Mouse (Mus musculus): ENCODE measurements around the gene Ushbp1. TPM values are rescaled to one million over a fixed set of nuclear protein-coding genes. Genes with fewer than 3 reads are reported as not detected.

Gene Ushbp1
- polyA plus RNA-seq, 1 experiment from 2014 or later: 8.8 TPM

DNA sequence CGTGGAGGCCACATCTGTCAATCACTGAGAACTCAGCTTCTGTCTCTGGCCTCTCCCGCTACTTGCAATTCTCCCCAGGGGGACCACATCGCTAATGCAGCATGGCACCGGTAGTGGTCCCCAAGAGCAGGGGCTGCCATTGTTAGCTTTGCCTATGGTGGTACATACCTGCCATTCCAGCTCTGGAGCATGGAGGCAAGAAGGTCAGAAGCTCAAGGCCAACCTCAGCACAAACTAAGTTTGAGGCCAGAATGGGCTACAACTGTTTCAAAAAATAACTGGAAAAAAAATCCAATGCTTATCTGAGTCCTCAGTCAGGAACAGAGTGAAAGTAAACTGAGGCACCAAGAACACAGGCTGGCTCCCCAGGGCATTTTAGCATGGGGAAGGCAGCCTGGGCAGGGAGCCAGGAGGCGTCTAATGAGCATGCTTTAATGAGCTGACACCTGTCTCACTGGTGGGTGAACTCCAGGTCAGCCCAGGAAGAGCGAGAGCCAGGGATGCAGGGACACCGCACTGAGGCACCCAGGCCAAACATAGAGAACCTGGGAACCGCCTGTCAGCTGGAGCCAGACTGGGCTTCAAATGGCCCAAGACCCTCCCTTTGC, 19.1 kb downstream of the Ushbp1 start:
- no peaks in the 10 kb centered on the region for H3K27me3 ChIP-seq (replicated peaks)
- ATAC-seq: no peak
- peak overlapping the region; percentile 27; the same call in 1 of the 2 replicates for H3K9ac ChIP-seq
- H3K36me3 ChIP-seq: peaks cover 25% of the 10 kb centered on the region
- peak overlapping the region; percentile 64; the same call in 1 of the 2 replicates for H3K27ac ChIP-seq
- no peaks in the 10 kb centered on the region for H3K9me3 ChIP-seq
- 58% methylated on average over 8 of the region's 8 CpGs for WGBS
- H3K4me3 ChIP-seq (replicated peaks): peak overlapping the region; percentile 20; the same call in 1 of the 2 replicates
- peaks cover 44% of the 10 kb centered on the region for H3K4me1 ChIP-seq (replicated peaks)
- peak overlapping the region; percentile 61 for H3K4me2 ChIP-seq (replicated peaks)

GRCm38 (mm10) chr8:71375581-71376422, 19.8 kb downstream of the Ushbp1 start:
- peak overlapping the region; percentile 64 for H3K27ac ChIP-seq
- no peaks in the 10 kb centered on the region for H3K9me3 ChIP-seq
- peaks cover 25% of the 10 kb centered on the region for H3K36me3 ChIP-seq
- H3K4me3 ChIP-seq (replicated peaks): peak overlapping the region; percentile 20
- 14% methylated on average over 74 of the region's 74 CpGs for WGBS
- peak overlapping the region; percentile 61 for H3K4me2 ChIP-seq (replicated peaks)
- H3K27me3 ChIP-seq (replicated peaks): no peaks in the 10 kb centered on the region
- peaks cover 45% of the 10 kb centered on the region for H3K4me1 ChIP-seq (replicated peaks)
- peak; percentile 52 for ATAC-seq
- H3K9ac ChIP-seq: peak overlapping the region; percentile 27

DNA sequence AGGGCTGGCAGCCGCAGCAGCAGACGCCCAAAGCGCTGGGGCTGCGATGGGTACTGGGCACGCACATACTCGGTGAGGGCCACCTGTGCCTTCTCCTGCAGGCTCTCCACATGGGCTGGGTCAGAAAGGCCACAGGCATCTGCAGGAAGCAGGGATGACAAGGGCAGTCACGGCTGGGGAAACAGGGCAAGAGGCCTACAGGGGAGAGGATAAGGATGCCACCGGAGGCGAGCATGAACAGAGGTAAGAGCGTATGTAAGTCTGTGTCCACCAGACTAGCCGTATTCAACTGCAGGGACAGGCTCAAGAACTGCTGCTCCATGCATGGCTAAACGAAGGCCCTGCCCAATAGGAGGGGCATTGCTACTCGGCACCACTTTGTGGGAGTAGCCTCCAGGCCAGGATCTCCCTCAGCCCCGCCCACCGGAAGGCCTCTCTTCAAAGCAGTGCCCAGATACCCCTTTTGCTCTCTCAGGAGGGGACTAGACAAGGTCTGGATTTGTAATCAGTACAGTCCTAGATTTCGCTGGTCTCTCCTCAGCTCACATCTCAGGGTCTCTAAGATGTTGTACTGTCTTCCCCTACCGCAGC, 20.9 kb downstream of the Ushbp1 start:
- no peak for ATAC-seq
- Histone ChIP-seq H3K27me3 (replicated peaks) (no peaks in the 10 kb centered on the region), H3K4me3 (replicated peaks) (no peak overlapping the region), H3K36me3 (peaks cover 25% of the 10 kb centered on the region), H3K9ac (no peak overlapping the region), H3K27ac (peak overlapping the region; percentile 64; the same call in 1 of the 2 replicates), H3K4me1 (replicated peaks) (peaks cover 42% of the 10 kb centered on the region), H3K4me2 (replicated peaks) (no peak overlapping the region), H3K9me3 (no peaks in the 10 kb centered on the region)
- 82% methylated on average over 17 of the region's 17 CpGs for WGBS

DNA sequence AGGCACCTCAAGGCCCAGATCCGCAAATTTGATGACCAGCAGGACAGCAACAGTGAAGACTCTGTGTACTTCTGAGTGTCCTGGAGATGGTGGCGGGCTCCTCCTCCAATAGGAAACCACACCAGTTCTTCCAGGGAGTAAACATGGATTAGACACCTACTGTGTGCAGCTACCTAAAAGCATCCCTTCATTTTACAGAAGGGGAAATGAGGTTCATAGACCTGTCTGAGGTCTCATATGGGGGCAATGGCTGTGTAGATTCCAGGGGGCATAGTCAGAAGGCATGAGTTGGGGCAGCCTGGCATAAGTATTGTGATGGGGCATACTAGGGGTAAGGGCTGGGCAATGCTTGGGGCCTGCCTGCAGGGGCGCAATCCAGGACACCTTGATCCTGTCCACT, 22.6 kb downstream of the Ushbp1 start:
- Histone ChIP-seq H3K27me3 (replicated peaks) (no peaks in the 10 kb centered on the region), H3K9ac (no peak overlapping the region), H3K4me3 (replicated peaks) (no peak overlapping the region), H3K4me2 (replicated peaks) (no peak overlapping the region), H3K4me1 (replicated peaks) (peaks cover 28% of the 10 kb centered on the region), H3K27ac (no peak overlapping the region), H3K9me3 (no peaks in the 10 kb centered on the region), H3K36me3 (peaks cover 30% of the 10 kb centered on the region)
- 90% methylated on average over 3 of the region's 3 CpGs for WGBS
- no peak for ATAC-seq

DNA sequence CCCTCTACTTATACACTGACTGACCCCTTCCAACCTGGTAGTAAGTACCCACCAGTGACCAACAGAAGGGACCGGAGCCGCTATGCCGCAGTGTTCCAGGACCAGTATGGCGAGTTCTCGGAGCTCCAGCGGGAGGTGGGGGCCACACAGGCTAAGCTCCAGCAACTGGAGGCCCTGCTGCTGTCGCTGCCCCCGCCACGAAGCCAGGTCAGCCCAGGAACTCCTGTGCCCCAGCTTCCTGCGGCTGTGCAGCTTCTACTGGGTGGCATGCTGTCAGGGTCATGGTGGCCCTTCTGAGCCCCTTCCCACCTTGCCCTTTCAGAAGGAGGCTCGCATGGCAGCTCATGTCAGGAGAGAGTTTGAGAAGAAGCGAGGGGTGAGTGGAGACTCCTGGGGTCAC, 23.2 kb downstream of the Ushbp1 start:
- 82% methylated on average over 12 of the region's 12 CpGs for WGBS
- no peak for ATAC-seq
- Histone ChIP-seq H3K27ac (no peak overlapping the region), H3K9me3 (no peaks in the 10 kb centered on the region), H3K4me1 (replicated peaks) (peaks cover 31% of the 10 kb centered on the region), H3K4me2 (replicated peaks) (no peak overlapping the region), H3K4me3 (replicated peaks) (no peak overlapping the region), H3K36me3 (peaks cover 25% of the 10 kb centered on the region), H3K9ac (no peak overlapping the region), H3K27me3 (replicated peaks) (no peaks in the 10 kb centered on the region)

DNA sequence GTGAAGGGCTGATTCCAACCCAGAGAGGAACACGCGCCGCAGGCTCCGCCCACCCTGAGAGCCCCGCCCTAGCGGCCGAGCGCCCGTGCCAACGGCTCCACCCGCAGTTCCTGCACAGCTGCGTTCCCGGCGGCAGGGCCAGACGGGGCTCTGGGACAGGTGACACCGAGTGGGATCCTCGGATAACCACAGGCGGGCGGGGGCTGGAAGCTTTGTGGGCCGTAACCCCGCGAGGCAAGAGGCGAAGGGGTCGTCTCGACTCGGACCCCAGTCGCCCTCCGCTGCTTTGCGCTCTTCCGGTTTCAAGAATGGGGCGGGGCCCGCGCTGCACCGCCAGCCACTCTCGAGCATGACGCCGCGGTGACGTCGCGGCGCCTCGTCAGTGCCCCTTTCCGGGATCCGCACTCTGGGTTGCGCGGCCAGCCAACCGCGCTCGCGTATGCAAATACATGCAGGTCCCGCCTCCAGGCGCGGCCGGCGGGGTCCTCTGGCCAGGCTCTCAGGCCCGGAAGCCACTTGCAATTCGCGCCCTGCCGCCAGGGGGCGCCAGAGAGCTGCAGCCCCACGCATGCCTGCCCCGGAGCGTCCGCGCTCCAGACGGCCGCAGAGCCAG, 24.3 kb downstream of the Ushbp1 start, which contains the start of gene Ocel1:
Ocel1 (plus strand) TSS at position 63 of the 613 bp plus-strand sequence.
- peaks cover 24% of the 10 kb centered on the region for H3K4me1 ChIP-seq (replicated peaks)
- no peaks in the 10 kb centered on the region for H3K27me3 ChIP-seq (replicated peaks)
- under 1% methylated on average over 68 of the region's 68 CpGs for WGBS
- peak within 1 kb of the TSS; percentile 55 for H3K4me2 ChIP-seq (replicated peaks)
- no peaks in the 10 kb centered on the region for H3K9me3 ChIP-seq
- peak; percentile 89 for ATAC-seq
- H3K4me3 ChIP-seq (replicated peaks): peak within 1 kb of the TSS; percentile 65
- peak within 1 kb of the TSS; percentile 60 for H3K9ac ChIP-seq
- peak within 1 kb of the TSS; percentile 81 for H3K27ac ChIP-seq
- H3K36me3 ChIP-seq: peaks cover 16% of the 10 kb centered on the region

DNA sequence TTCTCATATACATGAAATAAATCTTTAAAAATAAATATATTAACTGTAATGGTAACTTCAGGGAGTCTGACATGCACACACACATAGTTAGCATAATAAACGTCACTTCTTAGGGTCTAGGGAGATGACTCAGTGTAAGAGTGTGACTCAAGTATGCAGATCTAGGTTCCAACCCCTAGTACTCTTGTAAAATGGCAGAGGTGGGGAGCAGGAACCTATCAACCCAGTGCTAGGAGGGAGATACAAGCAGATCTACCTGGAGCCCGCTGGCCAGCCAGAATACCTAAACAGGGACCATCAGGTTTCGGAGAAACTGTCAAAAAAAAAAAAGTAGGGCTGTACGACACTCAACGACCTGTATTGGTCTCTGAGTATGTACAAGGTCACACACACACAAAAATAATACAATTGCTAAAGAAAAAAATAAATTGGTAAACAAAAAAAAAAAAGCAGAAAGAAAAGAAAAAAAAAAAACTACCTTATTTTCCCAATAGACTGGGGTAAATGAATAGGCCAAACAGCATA, 24.8 kb downstream of the Ushbp1 start:
- H3K27me3 ChIP-seq (replicated peaks): no peaks in the 10 kb centered on the region
- WGBS: 13% methylated on average over 5 of the region's 5 CpGs
- ATAC-seq: no peak
- H3K9me3 ChIP-seq: no peaks in the 10 kb centered on the region
- H3K27ac ChIP-seq: no peak overlapping the region; the same call in 1 of the 2 replicates
- H3K4me3 ChIP-seq (replicated peaks): peak overlapping the region; percentile 65
- H3K4me1 ChIP-seq (replicated peaks): peaks cover 20% of the 10 kb centered on the region
- 0 out of 2 replicates have a peak overlapping the region, but pooled peaks have one; percentile 24 for H3K9ac ChIP-seq
- H3K36me3 ChIP-seq: peaks cover 14% of the 10 kb centered on the region
- peak overlapping the region; percentile 55 for H3K4me2 ChIP-seq (replicated peaks)

GRCm38 (mm10) chr8:71369040-71369718, 26.4 kb downstream of the Ushbp1 start:
- H3K27ac ChIP-seq: no peak overlapping the region
- H3K4me1 ChIP-seq (replicated peaks): peaks cover 11% of the 10 kb centered on the region; the same call in 1 of the 2 replicates
- H3K9ac ChIP-seq: no peak overlapping the region
- 92% methylated on average over 10 of the region's 10 CpGs for WGBS
- no peak overlapping the region for H3K4me3 ChIP-seq (replicated peaks)
- no peaks in the 10 kb centered on the region for H3K9me3 ChIP-seq
- ATAC-seq: no peak
- no peaks in the 10 kb centered on the region for H3K27me3 ChIP-seq (replicated peaks)
- no peak overlapping the region for H3K4me2 ChIP-seq (replicated peaks)
- H3K36me3 ChIP-seq: peaks cover 5% of the 10 kb centered on the region; the same call in 1 of the 2 replicates

DNA sequence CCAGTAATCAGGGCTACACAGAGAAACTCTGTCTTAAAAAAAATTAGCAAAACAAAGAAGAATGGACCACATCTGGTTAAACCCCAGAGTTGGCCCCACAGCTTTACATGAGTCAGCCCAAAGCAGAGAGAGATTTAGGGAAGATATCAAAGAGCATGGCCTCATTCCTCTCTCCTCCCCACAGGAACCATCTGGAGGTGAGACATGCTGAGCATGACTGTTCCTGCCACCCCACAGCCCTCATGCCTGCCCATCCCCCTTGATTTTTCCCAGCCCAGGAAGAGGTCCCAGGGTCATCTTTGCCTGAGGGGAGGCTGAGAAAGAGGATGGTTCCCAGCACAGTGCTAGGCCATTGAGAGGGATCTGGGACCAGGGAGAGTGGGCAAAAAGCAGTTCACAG, 27.2 kb downstream of the Ushbp1 start:
- H3K36me3 ChIP-seq: peaks cover 5% of the 10 kb centered on the region; the same call in 1 of the 2 replicates
- H3K4me2 ChIP-seq (replicated peaks): no peak overlapping the region
- ATAC-seq: no peak
- H3K4me1 ChIP-seq (replicated peaks): peaks cover 11% of the 10 kb centered on the region; the same call in 1 of the 2 replicates
- H3K9me3 ChIP-seq: no peaks in the 10 kb centered on the region
- H3K4me3 ChIP-seq (replicated peaks): no peak overlapping the region
- H3K27me3 ChIP-seq (replicated peaks): no peaks in the 10 kb centered on the region
- no peak overlapping the region for H3K27ac ChIP-seq
- H3K9ac ChIP-seq: no peak overlapping the region

GRCm38 (mm10) chr8:71367529-71368176, 27.9 kb downstream of the Ushbp1 start:
- Histone ChIP-seq H3K4me2 (replicated peaks) (peak overlapping the region; percentile 88), H3K36me3 (peaks cover 5% of the 10 kb centered on the region; the same call in 1 of the 2 replicates), H3K27ac (peak overlapping the region; percentile 89), H3K9me3 (no peaks in the 10 kb centered on the region), H3K4me3 (replicated peaks) (peak overlapping the region; percentile 70), H3K4me1 (replicated peaks) (peaks cover 11% of the 10 kb centered on the region; the same call in 1 of the 2 replicates), H3K9ac (peak overlapping the region; percentile 74), H3K27me3 (replicated peaks) (no peaks in the 10 kb centered on the region)
- WGBS: 37% methylated on average over 17 of the region's 17 CpGs
- no peak for ATAC-seq
